Mouse (Mus musculus) cerebellum, adult 2 months (tissue): ENCODE data around the gene Rnls.

Experiments
- CTCF ChIP-seq: fragments of 200-500 bp; IDR thresholded peaks from 2 replicates; pipeline ENCODE4 v1.5.1; 2011; ENCODE audit warnings: low read depth, mild to moderate bottlenecking, control low read depth, low read length, moderate library complexity, borderline replicate concordance; ENCODE audit not compliant: insufficient read depth
- POLR2A ChIP-seq: fragments of 200-500 bp; IDR thresholded peaks from 2 replicates; pipeline ENCODE4 v1.6.1; 2011; ENCODE audit warnings: low read length, control low read depth, borderline replicate concordance; ENCODE audit not compliant: insufficient read depth

GRCm38 (mm10) chr19:33178866-33179265, 213.2 kb downstream of the Rnls start:
- TF ChIP-seq POLR2A (no peak), CTCF (no peak)
